Comparison of ENCODE assay signal across 17 mouse cellular contexts in genomic region chr8:125590363-125590762, GRCm38 (mm10). TPM values are rescaled to one million over a fixed set of nuclear protein-coding genes. Genes with fewer than 3 reads are reported as not detected.
DNase-seq lines count a peak whose midpoint lies in the region; ATAC-seq and TF ChIP-seq lines count a peak whose summit lies in the region.
"Had no signal": no experiment of that assay in that cellular context is flagged by ENCODE, and none has a peak within 500 bp of the region (broad histone marks: within the 10 kb centered on the region; RNA-seq: fewer than 3 reads in every experiment).

No protein-coding gene starts in this region.

- H3K9me3 ChIP-seq in stomach, embryonic 16.5 days (replicated peaks; ENCODE audit: control insufficient read depth, low read length), result no peaks in the 10 kb centered on the region
- H3K9me3 ChIP-seq in stomach, postnatal 0 days (ENCODE audit: control insufficient read depth, low read length), result no peaks in the 10 kb centered on the region
- no peaks in the 10 kb centered on the region for H3K9me3 ChIP-seq in hindbrain, embryonic 12.5 days (replicated peaks)
- H3K9me3 ChIP-seq in midbrain, embryonic 14.5 days (ENCODE audit: control insufficient read depth, low read length), result no peaks in the 10 kb centered on the region
- H3K9me3 ChIP-seq: embryonic facial prominence, embryonic 12.5 days; liver, embryonic 13.5 days had no signal

- peak overlapping the region; percentile 36; the same call in 1 of the 2 replicates for H3K9ac ChIP-seq in stomach, embryonic 16.5 days (ENCODE audit: low read length)
- H3K9ac ChIP-seq in stomach, postnatal 0 days (ENCODE audit: low read length), result no peak overlapping the region
- no peak overlapping the region for H3K9ac ChIP-seq in hindbrain, embryonic 12.5 days
- no peak overlapping the region for H3K9ac ChIP-seq in midbrain, embryonic 14.5 days (replicated peaks; ENCODE audit: low read length)
- H3K9ac ChIP-seq: embryonic facial prominence, embryonic 12.5 days; liver, embryonic 13.5 days had no signal

- no peak for DNase-seq in stomach, postnatal 0 days (ENCODE audit: low spot score)
- DNase-seq in midbrain, embryonic 14.5 days, result peak; percentile 44
- DNase-seq in urinary bladder, adult 18-20 months (ENCODE audit: low spot score in 2 of 2), result no peak
- DNase-seq in left cerebral cortex, adult 18-20 months (ENCODE audit: low spot score in 2 of 2), result no peak
- DNase-seq: adrenal gland, postnatal 10 days; cerebellum, adult 11 months; heart, adult 11 months; heart, postnatal 10 days; liver, embryonic 13.5 days; lung, postnatal 14 days had no signal

- no peak for ATAC-seq in stomach, embryonic 16.5 days (ENCODE audit: insufficient read depth, low FRiP score)
- ATAC-seq in stomach, postnatal 0 days (ENCODE audit: low FRiP score, low TSS enrichment), result no peak
- no peak for ATAC-seq in hindbrain, embryonic 12.5 days (ENCODE audit: low FRiP score)
- no peak for ATAC-seq in midbrain, embryonic 14.5 days (ENCODE audit: low FRiP score, low TSS enrichment)
- ATAC-seq in megakaryocyte progenitor cell, adult 5-6 weeks (replicated peaks; ENCODE audit: poor library complexity), result no peak

- no peak overlapping the region for H3K4me2 ChIP-seq in stomach, embryonic 16.5 days (ENCODE audit: low read depth, low read length)
- no peak overlapping the region for H3K4me2 ChIP-seq in stomach, postnatal 0 days (replicated peaks; ENCODE audit: low read depth)
- no peak overlapping the region for H3K4me2 ChIP-seq in hindbrain, embryonic 12.5 days (replicated peaks)
- no peak overlapping the region for H3K4me2 ChIP-seq in midbrain, embryonic 14.5 days (ENCODE audit: low read length)
- H3K4me2 ChIP-seq: embryonic facial prominence, embryonic 12.5 days; liver, embryonic 13.5 days had no signal

- no peak overlapping the region for H3K27ac ChIP-seq in stomach, embryonic 16.5 days (ENCODE audit: low read length)
- no peak overlapping the region for H3K27ac ChIP-seq in stomach, postnatal 0 days (replicated peaks)
- H3K27ac ChIP-seq in hindbrain, embryonic 12.5 days, result peak overlapping the region; percentile 55; the same call in 1 of the 2 replicates
- H3K27ac ChIP-seq in midbrain, embryonic 14.5 days (replicated peaks; ENCODE audit: low read depth, low read length), result no peak overlapping the region
- H3K27ac ChIP-seq: embryonic facial prominence, embryonic 12.5 days; kidney, postnatal 0 days; left cerebral cortex, adult 2 months; liver, embryonic 13.5 days had no signal

- H3K4me3 ChIP-seq in stomach, embryonic 16.5 days (replicated peaks; ENCODE audit: low read length), result no peak overlapping the region
- H3K4me3 ChIP-seq in stomach, postnatal 0 days (ENCODE audit: low read depth, low read length), result no peak overlapping the region
- no peak overlapping the region for H3K4me3 ChIP-seq in hindbrain, embryonic 12.5 days
- no peak overlapping the region for H3K4me3 ChIP-seq in midbrain, embryonic 14.5 days (replicated peaks; ENCODE audit: low read depth, low read length)
- H3K4me3 ChIP-seq: embryonic facial prominence, embryonic 12.5 days; left cerebral cortex, adult 2 months; liver, embryonic 13.5 days; myocyte had no signal

- H3K4me1 ChIP-seq in stomach, embryonic 16.5 days (ENCODE audit: control insufficient read depth, insufficient read depth, low read length), result peaks cover under 1% of the 10 kb centered on the region
- H3K4me1 ChIP-seq in stomach, postnatal 0 days (replicated peaks; ENCODE audit: control insufficient read depth, insufficient read depth), result no peaks in the 10 kb centered on the region
- peaks cover 18% of the 10 kb centered on the region for H3K4me1 ChIP-seq in hindbrain, embryonic 12.5 days
- peaks cover 9% of the 10 kb centered on the region; the same call in 1 of the 2 replicates for H3K4me1 ChIP-seq in midbrain, embryonic 14.5 days (ENCODE audit: control insufficient read depth, insufficient read depth, low read length)
- H3K4me1 ChIP-seq: liver, embryonic 13.5 days had no signal

- no peaks in the 10 kb centered on the region for H3K27me3 ChIP-seq in stomach, embryonic 16.5 days (ENCODE audit: control insufficient read depth, insufficient read depth, low read length)
- no peaks in the 10 kb centered on the region for H3K27me3 ChIP-seq in stomach, postnatal 0 days (ENCODE audit: control insufficient read depth, insufficient read depth, low read length)
- H3K27me3 ChIP-seq in hindbrain, embryonic 12.5 days, result no peaks in the 10 kb centered on the region
- H3K27me3 ChIP-seq in midbrain, embryonic 14.5 days (ENCODE audit: control insufficient read depth, insufficient read depth, low read length), result no peaks in the 10 kb centered on the region
- H3K27me3 ChIP-seq: embryonic facial prominence, embryonic 12.5 days; liver, embryonic 13.5 days had no signal

- 58% methylated on average over 3 of the region's 3 CpGs for WGBS in stomach, embryonic 16.5 days
- 61% methylated on average over 3 of the region's 3 CpGs for WGBS in stomach, postnatal 0 days
- WGBS in hindbrain, embryonic 12.5 days, result 22% methylated on average over 3 of the region's 3 CpGs
- 22% methylated on average over 3 of the region's 3 CpGs for WGBS in midbrain, embryonic 14.5 days

- H3K36me3 ChIP-seq in stomach, embryonic 16.5 days (ENCODE audit: control insufficient read depth, insufficient read depth, low read length), result no peaks in the 10 kb centered on the region
- no peaks in the 10 kb centered on the region for H3K36me3 ChIP-seq in stomach, postnatal 0 days (ENCODE audit: control insufficient read depth, insufficient read depth, low read length)
- no peaks in the 10 kb centered on the region for H3K36me3 ChIP-seq in hindbrain, embryonic 12.5 days
- no peaks in the 10 kb centered on the region for H3K36me3 ChIP-seq in midbrain, embryonic 14.5 days (ENCODE audit: control insufficient read depth, insufficient read depth, low read length)
- H3K36me3 ChIP-seq: embryonic facial prominence, embryonic 12.5 days; liver, embryonic 13.5 days had no signal

- TF ChIP-seq CTCF in stomach, postnatal 0 days (IDR thresholded peaks at IDR 0.05; ENCODE audit: low read depth), result no peak

- no peak for TF ChIP-seq EP300 in stomach, postnatal 0 days (optimal IDR thresholded peaks at IDR 0.05)

RNA-seq across cellular contexts. Expression of gene Sipa1l2, which starts 20.8 kb away (rescaled TPM):
- polyA plus RNA-seq in stomach, embryonic 16.5 days (2015; fragmentation: Nextera tagmentation; extraction: Ambion mirVana), result 8.6 and 9.3 TPM in 2 replicates
- 3.1 and 3.6 TPM in 2 replicates for polyA plus RNA-seq in stomach, postnatal 0 days (2015; fragmentation: Nextera tagmentation; extraction: Ambion mirVana)
- polyA plus RNA-seq in hindbrain, embryonic 12.5 days (2016; fragmentation: Nextera tagmentation; extraction: Ambion mirVana), result 36.4 and 37.5 TPM in 2 replicates
- 16.4 and 25.1 TPM in 2 replicates for polyA plus RNA-seq in midbrain, embryonic 14.5 days (2014; fragmentation: Nextera tagmentation; extraction: Ambion mirVana)
- 0.84 and 1.5 TPM in 2 replicates for total RNA-seq in megakaryocyte progenitor cell, adult 5-6 weeks (2015)
- total RNA-seq in megakaryocyte progenitor cell, adult 5-6 weeks (2017), result 2.0 and 2.3 TPM in 2 replicates
- total RNA-seq in left cerebral cortex, adult 18-20 months (2021), result 10 to 100 TPM; 42.4 to 43.1 TPM
